Mouse (Mus musculus) midbrain, embryonic 16.5 days (tissue): ENCODE data around the gene Gon7. TPM values are rescaled to one million over a fixed set of nuclear protein-coding genes. Genes with fewer than 3 reads are reported as not detected.
A peak's percentile ranks its signal among the peaks of the same experiment; 100 is the strongest.

Source experiments
- ATAC-seq: fragments of 200-750 bp; cut with Nextera tagmentation; 2 replicates; pipeline ENCODE4 v1.8.0; 2017; ENCODE audit warnings: moderate TSS enrichment
- H3K27ac ChIP-seq: fragments of 300-500 bp; sonication (generic); 2 replicates; pipeline ENCODE4 v1.5.1; 2014; ENCODE audit warnings: mild to moderate bottlenecking, low read length, mixed read lengths
- H3K27me3 ChIP-seq: fragments of 300-500 bp; sonication (generic); 2 replicates; pipeline ENCODE4 v1.6.1; 2014; ENCODE audit warnings: low read depth, low read length, mixed read lengths; ENCODE audit not compliant: control insufficient read depth, insufficient read depth
- H3K36me3 ChIP-seq: fragments of 300-500 bp; sonication (generic); 2 replicates; pipeline ENCODE4 v1.6.1; 2014; ENCODE audit warnings: mild to moderate bottlenecking, low read length, moderate library complexity, mixed read lengths; ENCODE audit not compliant: control insufficient read depth, insufficient read depth
- H3K4me1 ChIP-seq: fragments of 300-500 bp; sonication (generic); 2 replicates; pipeline ENCODE4 v1.6.1; 2014; ENCODE audit warnings: mild to moderate bottlenecking, low read length, mixed read lengths; ENCODE audit not compliant: control insufficient read depth, insufficient read depth
- H3K4me2 ChIP-seq: fragments of 300-500 bp; sonication (generic); 2 replicates; pipeline ENCODE4 v1.6.1; 2014; ENCODE audit warnings: mild to moderate bottlenecking, low read length, mixed read lengths
- H3K4me3 ChIP-seq: fragments of 300-500 bp; sonication (generic); 2 replicates; pipeline ENCODE4 v1.5.1; 2014; ENCODE audit warnings: low read depth, mild to moderate bottlenecking, low read length, moderate library complexity, mixed read lengths
- H3K9ac ChIP-seq: fragments of 300-500 bp; sonication (generic); 2 replicates; pipeline ENCODE4 v1.6.1; 2014; ENCODE audit warnings: low read depth, low read length, mixed read lengths
- H3K9me3 ChIP-seq: fragments of 300-500 bp; sonication (generic); replicated peaks from 2 replicates; pipeline ENCODE4 v1.6.1; 2014; ENCODE audit warnings: mild to moderate bottlenecking, low read length, mixed read lengths; ENCODE audit not compliant: control insufficient read depth, poor library complexity, severe bottlenecking
- WGBS: fragments of 180-500 bp; shearing (Covaris S2); extraction: QIAGEN DNeasy Blood & Tissue Kit; methylation state at CpG from one replicate; pipeline ENCODE4 v1.1.7; 2014; 5-methylcytosine and 5-hydroxymethylcytosine counted together
- polyA plus RNA-seq: library from polyadenylated mRNA; unstranded; fragments of >200 nt; fragmentation: Nextera tagmentation; extraction: Ambion mirVana; gene quantifications from 2 replicates; pipeline ENCODE4 v1.2.1, GENCODE M21; 2015

Gene Gon7
- polyA plus RNA-seq, 1 experiment from 2014 or later = 48.6 TPM

DNA sequence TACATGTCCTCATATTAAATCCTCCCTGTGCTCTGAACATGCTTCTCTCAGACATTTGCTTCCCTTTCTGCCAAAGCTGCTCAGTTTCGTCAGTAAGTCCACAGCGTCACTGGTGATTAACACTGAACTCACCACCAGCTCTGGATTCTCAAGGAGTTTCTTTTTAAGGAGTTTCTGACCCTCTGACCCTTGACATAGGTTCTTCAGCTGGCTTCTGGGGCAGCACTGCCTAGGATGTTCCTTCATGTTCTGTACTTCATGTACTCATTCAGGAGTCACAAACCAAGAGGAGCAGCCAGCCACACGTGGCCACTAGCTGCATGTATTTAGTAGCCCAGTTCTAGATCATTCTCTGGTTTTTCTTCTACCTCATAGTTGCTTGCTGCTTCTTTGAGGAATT is 9.3 kb downstream of the Gon7 start:
- Histone ChIP-seq H3K27ac (no peak overlapping the region), H3K4me2 (no peak overlapping the region), H3K9me3 (no peaks in the 10 kb centered on the region), H3K9ac (no peak overlapping the region), H3K4me3 (no peak overlapping the region), H3K4me1 (peaks cover 9% of the 10 kb centered on the region), H3K27me3 (no peaks in the 10 kb centered on the region), H3K36me3 (peaks cover 3% of the 10 kb centered on the region; the same call in 1 of the 2 replicates)
- no peak for ATAC-seq
- WGBS = 88% methylated on average over 3 of the region's 3 CpGs

DNA sequence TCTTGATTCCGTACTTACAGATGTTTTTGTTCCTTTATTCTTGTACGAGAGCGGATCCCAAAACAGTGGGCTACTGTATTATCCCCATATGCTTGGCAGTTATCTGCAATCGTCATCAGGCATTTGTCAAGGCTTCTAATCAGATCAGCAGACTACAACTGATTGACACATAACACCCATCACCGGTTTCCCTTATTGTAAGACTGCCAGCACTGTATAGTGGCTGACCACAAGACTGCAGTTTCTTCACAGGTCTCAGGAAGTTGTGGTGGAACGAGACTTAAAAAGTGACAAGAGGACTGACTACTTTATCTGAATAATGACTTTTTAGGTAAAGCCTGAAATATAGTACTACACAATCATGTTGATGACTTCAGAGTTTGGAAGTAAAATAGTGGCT is 12.8 kb downstream of the Gon7 start:
- Histone ChIP-seq H3K9ac (no peak overlapping the region), H3K4me1 (peaks cover 23% of the 10 kb centered on the region), H3K4me2 (peak overlapping the region; percentile 97), H3K27me3 (no peaks in the 10 kb centered on the region), H3K27ac (no peak overlapping the region), H3K4me3 (no peak overlapping the region), H3K9me3 (no peaks in the 10 kb centered on the region), H3K36me3 (peaks cover 3% of the 10 kb centered on the region; the same call in 1 of the 2 replicates)
- no peak for ATAC-seq
- 64% methylated on average over 6 of the region's 6 CpGs for WGBS

DNA sequence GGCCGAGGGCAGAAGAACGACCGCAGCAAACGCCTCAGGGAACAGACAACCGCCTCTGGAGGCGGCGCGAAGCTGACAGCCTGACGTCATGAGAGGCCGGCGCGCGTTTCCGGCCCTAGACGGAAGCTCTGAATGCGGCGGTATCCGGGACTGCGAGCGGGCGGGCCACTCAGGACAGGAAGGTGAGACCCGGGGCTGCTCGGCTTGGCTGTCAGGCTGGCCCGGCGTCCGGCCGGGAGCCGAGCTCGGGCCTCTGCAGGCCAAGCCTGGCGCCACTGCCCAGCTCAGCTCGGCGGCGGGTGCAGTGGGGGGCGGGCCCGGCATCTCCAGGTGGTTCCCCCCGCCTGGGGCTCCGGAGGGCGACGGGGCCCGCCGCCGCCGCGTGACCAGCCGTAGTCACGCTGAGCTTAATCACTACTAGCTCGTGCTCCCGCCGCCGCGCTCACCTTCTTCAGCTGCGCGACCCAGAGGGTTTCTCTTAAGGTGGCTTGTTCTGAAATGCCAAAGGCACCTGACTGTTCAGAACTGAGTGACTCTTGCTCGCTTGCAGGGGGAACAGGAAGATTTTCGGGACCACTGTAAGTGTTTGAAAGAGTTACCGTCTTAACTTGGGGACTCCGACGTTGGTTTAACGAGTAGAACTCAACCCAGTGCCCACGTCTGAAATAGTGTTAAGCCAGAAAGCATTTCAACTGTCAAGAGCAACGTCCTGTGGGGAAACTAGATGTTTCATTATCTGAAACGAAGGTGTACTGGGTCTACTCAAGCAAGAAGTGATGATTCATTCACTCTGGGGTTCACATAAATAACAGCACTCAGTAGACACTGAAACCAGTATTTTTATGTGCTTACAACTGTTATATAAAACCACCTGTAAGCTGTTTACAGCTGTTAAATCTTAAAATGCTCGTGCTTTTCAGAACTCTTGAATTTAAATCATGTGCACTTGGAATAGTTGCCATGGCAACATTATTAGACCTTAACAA is 13.7 kb downstream of the Gon7 start, which contains the start of the genes Moap1 and Tmem251:
Gene Moap1 (minus strand): TSS at position 73 of the 986 bp plus-strand sequence.
Gene Tmem251 (plus strand): TSS at position 174 of the 986 bp plus-strand sequence.
- peaks cover 23% of the 10 kb centered on the region for H3K4me1 ChIP-seq
- H3K9me3 ChIP-seq = no peaks in the 10 kb centered on the region
- H3K4me3 ChIP-seq = peak within 1 kb of the TSS; percentile 86
- H3K27ac ChIP-seq = peak within 1 kb of the TSS; percentile 94
- no peaks in the 10 kb centered on the region for H3K27me3 ChIP-seq
- H3K9ac ChIP-seq = peak within 1 kb of the TSS; percentile 94
- no peaks in the 10 kb centered on the region for H3K36me3 ChIP-seq
- ATAC-seq = peak; percentile 97
- H3K4me2 ChIP-seq = peak within 1 kb of the TSS; percentile 97
- under 1% methylated on average over 63 of the region's 63 CpGs for WGBS

DNA sequence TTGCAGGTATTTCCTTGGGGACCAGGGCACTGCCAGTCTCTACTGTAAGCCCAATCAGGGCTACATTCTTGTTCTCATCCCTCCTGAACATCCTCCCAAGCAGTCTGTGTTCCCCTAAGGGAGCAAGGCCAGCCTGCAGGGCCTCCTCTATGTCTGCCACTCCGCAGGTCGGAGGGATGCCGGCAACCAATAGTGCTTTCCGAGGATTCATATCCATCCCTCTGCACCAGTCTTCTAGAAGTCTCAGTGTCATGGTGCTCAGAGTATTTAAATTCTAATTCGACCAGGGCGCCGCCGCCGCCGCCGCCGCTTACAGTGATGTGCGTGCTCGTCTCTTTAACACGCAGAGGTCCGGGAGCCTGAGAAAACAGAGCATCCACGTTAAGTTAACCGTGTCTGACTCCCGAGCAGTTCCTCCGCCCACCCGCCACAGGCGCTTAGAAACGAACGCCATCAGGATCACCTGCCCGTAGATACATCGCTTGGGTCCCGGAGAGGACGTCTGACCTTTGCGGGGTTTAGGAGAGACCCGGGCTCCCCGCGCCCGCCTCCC is 14.5 kb downstream of the Gon7 start:
- ATAC-seq = peak; percentile 83
- Histone ChIP-seq H3K36me3 (no peaks in the 10 kb centered on the region), H3K27ac (peak overlapping the region; percentile 94), H3K4me1 (peaks cover 23% of the 10 kb centered on the region), H3K4me3 (peak overlapping the region; percentile 86), H3K27me3 (no peaks in the 10 kb centered on the region), H3K9ac (peak overlapping the region; percentile 94), H3K4me2 (peak overlapping the region; percentile 97), H3K9me3 (no peaks in the 10 kb centered on the region)
- WGBS = under 1% methylated on average over 33 of the region's 33 CpGs

DNA sequence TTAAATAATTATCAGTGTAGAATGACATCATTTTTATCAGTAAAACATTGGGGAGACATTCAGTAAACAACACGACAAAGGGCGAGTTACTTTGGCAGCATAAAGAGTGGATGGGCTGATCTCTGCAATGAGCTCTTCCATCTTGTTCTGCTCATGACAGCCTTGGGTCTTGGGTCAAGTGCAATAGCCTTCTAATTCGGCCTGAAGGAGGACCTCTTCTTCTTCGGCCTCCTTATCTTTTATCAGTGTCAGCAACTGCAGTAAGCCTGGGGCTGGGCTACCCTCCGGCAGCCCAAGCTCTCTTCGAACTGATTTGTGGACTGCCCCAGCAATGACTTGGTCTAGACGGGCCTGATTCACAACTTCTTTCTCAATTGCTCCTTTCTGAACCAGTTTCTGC is 15.5 kb downstream of the Gon7 start:
- Histone ChIP-seq H3K4me1 (peaks cover 23% of the 10 kb centered on the region), H3K27me3 (no peaks in the 10 kb centered on the region), H3K9ac (peak overlapping the region; percentile 94; the same call in 1 of the 2 replicates), H3K27ac (no peak overlapping the region), H3K4me3 (no peak overlapping the region), H3K9me3 (no peaks in the 10 kb centered on the region), H3K4me2 (peak overlapping the region; percentile 97; the same call in 1 of the 2 replicates), H3K36me3 (no peaks in the 10 kb centered on the region)
- ATAC-seq = no peak
- WGBS = 87% methylated on average over 7 of the region's 7 CpGs

DNA sequence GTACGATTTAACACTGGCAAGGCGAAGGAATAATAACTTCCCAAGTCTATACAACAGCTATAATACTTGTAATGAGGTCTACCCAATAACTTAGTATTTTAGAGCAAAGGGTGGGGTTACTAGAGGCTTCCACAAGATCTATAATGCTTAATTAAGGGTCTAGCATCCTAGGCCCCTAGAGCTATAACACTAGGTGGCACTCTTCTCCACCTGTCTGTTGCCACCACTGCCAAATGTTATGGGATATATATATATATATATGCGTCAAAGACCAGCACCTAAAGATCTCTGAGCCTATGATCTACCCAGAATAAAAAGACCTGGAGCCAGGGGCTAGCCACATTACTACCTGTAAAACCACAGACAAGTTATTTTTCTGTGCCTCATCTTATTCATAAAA is 17.3 kb downstream of the Gon7 start:
- H3K9ac ChIP-seq = no peak overlapping the region
- H3K4me2 ChIP-seq = no peak overlapping the region
- ATAC-seq = no peak
- no peak overlapping the region for H3K27ac ChIP-seq
- H3K9me3 ChIP-seq = no peaks in the 10 kb centered on the region
- 62% methylated on average over 3 of the region's 3 CpGs for WGBS
- no peaks in the 10 kb centered on the region for H3K36me3 ChIP-seq
- peaks cover 23% of the 10 kb centered on the region for H3K4me1 ChIP-seq
- H3K27me3 ChIP-seq = no peaks in the 10 kb centered on the region
- H3K4me3 ChIP-seq = no peak overlapping the region

DNA sequence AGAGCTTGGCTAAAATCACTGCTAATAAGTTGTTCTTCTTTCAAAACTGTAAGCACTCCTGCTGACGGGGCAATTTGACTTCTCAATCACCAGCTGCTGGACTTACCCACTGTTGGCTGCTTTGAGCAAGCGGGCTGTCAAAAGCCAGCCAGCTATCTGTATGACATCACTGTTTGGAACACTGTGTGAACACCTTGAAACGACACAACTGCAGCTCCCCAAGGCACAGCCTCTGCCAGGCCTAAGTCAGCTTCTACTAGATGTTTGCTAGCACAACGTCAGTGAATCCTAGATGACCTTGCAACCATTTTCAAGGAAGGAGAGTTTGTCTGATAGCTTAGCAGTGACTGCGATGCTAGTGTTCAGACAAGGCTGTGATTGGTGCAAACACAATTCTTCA is 18.5 kb downstream of the Gon7 start:
- WGBS = 79% methylated on average over 5 of the region's 5 CpGs
- no peak overlapping the region for H3K4me3 ChIP-seq
- H3K9me3 ChIP-seq = no peaks in the 10 kb centered on the region
- no peaks in the 10 kb centered on the region for H3K27me3 ChIP-seq
- H3K9ac ChIP-seq = no peak overlapping the region
- H3K4me2 ChIP-seq = no peak overlapping the region
- ATAC-seq = no peak
- H3K36me3 ChIP-seq = no peaks in the 10 kb centered on the region
- no peak overlapping the region for H3K27ac ChIP-seq
- peaks cover 14% of the 10 kb centered on the region for H3K4me1 ChIP-seq

DNA sequence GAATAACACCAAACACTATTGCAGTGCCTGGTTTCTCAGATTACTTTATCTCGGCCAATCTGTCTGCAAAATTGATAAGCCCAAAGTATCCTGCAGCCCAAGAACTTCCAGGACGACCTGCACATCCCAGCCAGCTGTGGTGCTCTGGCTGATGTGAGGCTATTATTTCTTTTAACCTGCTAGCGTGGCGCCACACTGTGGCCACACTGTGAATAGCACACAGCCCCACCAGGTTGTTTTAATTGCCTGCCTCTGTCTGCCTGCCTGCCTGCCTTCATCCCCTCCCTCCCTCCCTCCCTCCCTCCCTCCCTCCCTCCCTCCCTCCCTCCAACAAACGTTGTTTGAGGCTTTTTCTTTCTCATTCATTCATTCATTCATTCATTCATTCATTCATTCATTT is 24.2 kb downstream of the Gon7 start:
- no peaks in the 10 kb centered on the region for H3K9me3 ChIP-seq
- H3K9ac ChIP-seq = no peak overlapping the region
- H3K4me3 ChIP-seq = no peak overlapping the region
- no peaks in the 10 kb centered on the region for H3K27me3 ChIP-seq
- no peak overlapping the region for H3K4me2 ChIP-seq
- H3K4me1 ChIP-seq = peaks cover 16% of the 10 kb centered on the region
- H3K36me3 ChIP-seq = no peaks in the 10 kb centered on the region
- 15% methylated on average over 4 of the region's 5 CpGs for WGBS
- ATAC-seq = no peak
- no peak overlapping the region for H3K27ac ChIP-seq
